Mouse (Mus musculus) intestine, postnatal 0 days (tissue): ENCODE results near the gene Cyp2ab1. TPM values are rescaled to one million over a fixed set of nuclear protein-coding genes. Genes with fewer than 3 reads are reported as not detected.
A peak's percentile ranks its signal among the peaks of the same experiment; 100 is the strongest.
"Not testable (repeated sequence)": the region's sequence is repeated elsewhere in the genome, so short reads cannot be mapped to it uniquely, and the experiment has no call there.

Source experiments
- ATAC-seq: fragments of 200-750 bp; cut with Nextera tagmentation; 2 replicates; pipeline ENCODE4 v1.8.0; 2017; ENCODE audit warnings: mild to moderate bottlenecking, moderate TSS enrichment, moderate library complexity
- H3K27ac ChIP-seq: fragments of 300-500 bp; sonication (generic); 2 replicates; pipeline ENCODE4 v1.5.1; 2014; ENCODE audit warnings: mild to moderate bottlenecking, low read depth, low read length, moderate library complexity
- H3K27me3 ChIP-seq: fragments of 300-500 bp; sonication (generic); replicated peaks from 2 replicates; pipeline ENCODE4 v1.6.1; 2014; ENCODE audit warnings: low read length, mixed read lengths; ENCODE audit not compliant: control insufficient read depth, insufficient read depth
- H3K36me3 ChIP-seq: fragments of 300-500 bp; sonication (generic); 2 replicates; pipeline ENCODE4 v1.6.1; 2014; ENCODE audit warnings: mild to moderate bottlenecking, moderate library complexity; ENCODE audit not compliant: control insufficient read depth, insufficient read depth
- H3K4me1 ChIP-seq: fragments of 300-500 bp; sonication (generic); replicated peaks from 2 replicates; pipeline ENCODE4 v1.6.1; 2014; ENCODE audit warnings: antibody characterized with exemption, low read length, mixed read lengths; ENCODE audit not compliant: control insufficient read depth, insufficient read depth
- H3K4me2 ChIP-seq: fragments of 300-500 bp; sonication (generic); replicated peaks from 2 replicates; pipeline ENCODE4 v1.6.1; 2014; ENCODE audit warnings: low read depth, mild to moderate bottlenecking, moderate library complexity
- H3K4me3 ChIP-seq: fragments of 300-500 bp; sonication (generic); 2 replicates; pipeline ENCODE4 v1.5.1; 2014; ENCODE audit warnings: low read depth, low read length
- H3K9ac ChIP-seq: fragments of 300-500 bp; sonication (generic); 2 replicates; pipeline ENCODE4 v1.6.1; 2014; ENCODE audit warnings: mild to moderate bottlenecking, low read depth, low read length
- H3K9me3 ChIP-seq: fragments of 300-500 bp; sonication (generic); 2 replicates; pipeline ENCODE4 v1.6.1; 2016; ENCODE audit warnings: mixed run types; ENCODE audit not compliant: control insufficient read depth
- CTCF ChIP-seq: sonication (generic); IDR thresholded peaks from 2 replicates; pipeline ENCODE4 v1.5.1; 2016; ENCODE audit warnings: low read depth, mild to moderate bottlenecking, control low read depth, antibody characterized with exemption, moderate library complexity
- WGBS: fragments of 180-500 bp; shearing (Covaris S2); extraction: QIAGEN DNeasy Blood & Tissue Kit; methylation state at CpG from one replicate; pipeline ENCODE4 v1.1.7; 2014; 5-methylcytosine and 5-hydroxymethylcytosine counted together
- polyA plus RNA-seq: library from polyadenylated mRNA; unstranded; fragments of >200 nt; fragmentation: Nextera tagmentation; extraction: Ambion mirVana; gene quantifications from 2 replicates; pipeline ENCODE4 v1.2.1, GENCODE M21; 2015

Gene Cyp2ab1
- not detected in 2 replicates for polyA plus RNA-seq

GRCm38 (mm10) chr16:20325286-20325685 is at the start of gene Cyp2ab1:
Cyp2ab1 (minus strand) TSS chr16:20325404.
- H3K9ac ChIP-seq: no peak within 1 kb of the TSS
- no peak within 1 kb of the TSS for H3K4me2 ChIP-seq
- no peaks in the 10 kb centered on the region for H3K4me1 ChIP-seq
- H3K4me3 ChIP-seq: no peak within 1 kb of the TSS
- H3K27me3 ChIP-seq: no peaks in the 10 kb centered on the region
- WGBS: 54% methylated on average over 5 of the region's 5 CpGs
- no peak for TF ChIP-seq CTCF
- H3K36me3 ChIP-seq: no peaks in the 10 kb centered on the region
- no peak for ATAC-seq
- H3K9me3 ChIP-seq: no peaks in the 10 kb centered on the region
- no peak within 1 kb of the TSS for H3K27ac ChIP-seq

- ATAC-seq: peak; percentile 51; the same call in 1 of the 2 replicates
- no peak for TF ChIP-seq CTCF
- H3K4me2 ChIP-seq: no peak overlapping the region
- H3K27me3 ChIP-seq: no peaks in the 10 kb centered on the region
- no peaks in the 10 kb centered on the region; the same call in 1 of the 2 replicates for H3K4me1 ChIP-seq
- no peak overlapping the region for H3K9ac ChIP-seq
- no peak overlapping the region for H3K27ac ChIP-seq
- no peaks in the 10 kb centered on the region for H3K9me3 ChIP-seq
- H3K4me3 ChIP-seq: no peak overlapping the region
- H3K36me3 ChIP-seq: peaks cover 27% of the 10 kb centered on the region
- 52% methylated on average over 4 of the region's 4 CpGs for WGBS
Measured at GRCm38 (mm10) chr16:20371731-20372130, 46.5 kb upstream of the Cyp2ab1 start.

- H3K9me3 ChIP-seq: no peaks in the 10 kb centered on the region
- no peak overlapping the region for H3K4me2 ChIP-seq
- no peak for ATAC-seq
- H3K4me3 ChIP-seq: no peak overlapping the region
- peaks cover 19% of the 10 kb centered on the region; the same call in 1 of the 2 replicates for H3K36me3 ChIP-seq
- no peaks in the 10 kb centered on the region for H3K27me3 ChIP-seq
- no peaks in the 10 kb centered on the region; the same call in 1 of the 2 replicates for H3K4me1 ChIP-seq
- TF ChIP-seq CTCF: no peak
- 88% methylated on average over 9 of the region's 9 CpGs for WGBS
- H3K27ac ChIP-seq: no peak overlapping the region
- no peak overlapping the region for H3K9ac ChIP-seq
Measured at GRCm38 (mm10) chr16:20368221-20368620, 43.0 kb upstream of the Cyp2ab1 start.

- H3K4me1 ChIP-seq: no peaks in the 10 kb centered on the region
- WGBS: 91% methylated on average over 11 of the region's 11 CpGs
- no peak for ATAC-seq
- H3K4me3 ChIP-seq: no peak overlapping the region
- H3K4me2 ChIP-seq: no peak overlapping the region
- no peak overlapping the region for H3K27ac ChIP-seq
- no peaks in the 10 kb centered on the region for H3K9me3 ChIP-seq
- H3K36me3 ChIP-seq: peaks cover 20% of the 10 kb centered on the region
- no peak overlapping the region for H3K9ac ChIP-seq
- TF ChIP-seq CTCF: no peak
- no peaks in the 10 kb centered on the region for H3K27me3 ChIP-seq
Measured at GRCm38 (mm10) chr16:20362121-20362520, 36.9 kb upstream of the Cyp2ab1 start.

- H3K4me1 ChIP-seq, H3K27ac ChIP-seq, H3K4me3 ChIP-seq, H3K9me3 ChIP-seq, H3K4me2 ChIP-seq, H3K9ac ChIP-seq, H3K27me3 ChIP-seq, ATAC-seq: not testable (repeated sequence)
- H3K36me3 ChIP-seq: peaks cover 18% of the 10 kb centered on the region
- WGBS: 76% methylated on average over 3 of the region's 3 CpGs
Measured at GRCm38 (mm10) chr16:20361496-20361895, 36.3 kb upstream of the Cyp2ab1 start.

GRCm38 (mm10) chr16:20359643-20360295 is 34.6 kb upstream of the Cyp2ab1 start:
- Histone ChIP-seq H3K36me3 (peaks cover 27% of the 10 kb centered on the region), H3K4me1 (no peaks in the 10 kb centered on the region), H3K9me3 (no peaks in the 10 kb centered on the region), H3K27ac (no peak overlapping the region), H3K4me3 (no peak overlapping the region), H3K9ac (no peak overlapping the region), H3K27me3 (no peaks in the 10 kb centered on the region), H3K4me2 (no peak overlapping the region)
- WGBS: 92% methylated on average over 9 of the region's 9 CpGs
- no peak for TF ChIP-seq CTCF
- no peak for ATAC-seq
